Mouse (Mus musculus): ENCODE measurements around the gene Ebf4. TPM values are rescaled to one million over a fixed set of nuclear protein-coding genes. Genes with fewer than 3 reads are reported as not detected.

The Ebf4 gene
- polyA plus RNA-seq, 1 experiment from 2014 or later = 0.85 TPM

DNA sequence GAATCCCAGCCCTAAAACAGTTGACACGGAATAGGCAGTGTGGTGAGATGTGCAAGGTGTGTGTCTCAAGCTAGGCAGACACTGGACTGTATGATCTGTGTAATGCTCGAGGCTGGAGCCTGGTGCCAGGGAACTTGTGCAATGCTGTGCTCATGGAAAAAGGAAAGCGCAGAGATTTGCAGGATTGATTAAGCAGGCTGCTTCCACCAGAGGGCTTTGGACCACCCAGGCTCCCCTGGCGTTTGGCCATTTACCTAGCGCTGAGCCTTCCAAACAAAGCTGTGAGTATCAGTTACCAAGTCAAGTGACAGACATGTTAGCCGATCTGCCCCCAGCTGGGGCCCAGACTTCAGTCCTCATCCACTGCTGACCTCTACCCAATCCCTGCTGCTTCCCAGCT lies 113.2 kb downstream of the Ebf4 start:
- no peak for ATAC-seq
- Histone ChIP-seq H3K36me3 (ENCODE audit: control insufficient read depth, insufficient read depth) (no peaks in the 10 kb centered on the region), H3K4me3 (ENCODE audit: low read depth, low read length) (no peak overlapping the region), H3K27ac (ENCODE audit: low read depth, low read length) (no peak overlapping the region), H3K4me2 (replicated peaks; ENCODE audit: low read depth) (no peak overlapping the region), H3K27me3 (replicated peaks; ENCODE audit: control insufficient read depth, insufficient read depth, low read length) (no peaks in the 10 kb centered on the region), H3K9me3 (ENCODE audit: control insufficient read depth) (no peaks in the 10 kb centered on the region), H3K4me1 (replicated peaks; ENCODE audit: control insufficient read depth, insufficient read depth, low read length) (no peaks in the 10 kb centered on the region), H3K9ac (ENCODE audit: low read depth, low read length) (no peak overlapping the region)
- WGBS = 22% methylated on average over 6 of the region's 6 CpGs
- TF ChIP-seq CTCF (IDR thresholded peaks at IDR 0.05; ENCODE audit: low read depth) = peak; percentile 25; the same call in 1 of the 2 replicates

DNA sequence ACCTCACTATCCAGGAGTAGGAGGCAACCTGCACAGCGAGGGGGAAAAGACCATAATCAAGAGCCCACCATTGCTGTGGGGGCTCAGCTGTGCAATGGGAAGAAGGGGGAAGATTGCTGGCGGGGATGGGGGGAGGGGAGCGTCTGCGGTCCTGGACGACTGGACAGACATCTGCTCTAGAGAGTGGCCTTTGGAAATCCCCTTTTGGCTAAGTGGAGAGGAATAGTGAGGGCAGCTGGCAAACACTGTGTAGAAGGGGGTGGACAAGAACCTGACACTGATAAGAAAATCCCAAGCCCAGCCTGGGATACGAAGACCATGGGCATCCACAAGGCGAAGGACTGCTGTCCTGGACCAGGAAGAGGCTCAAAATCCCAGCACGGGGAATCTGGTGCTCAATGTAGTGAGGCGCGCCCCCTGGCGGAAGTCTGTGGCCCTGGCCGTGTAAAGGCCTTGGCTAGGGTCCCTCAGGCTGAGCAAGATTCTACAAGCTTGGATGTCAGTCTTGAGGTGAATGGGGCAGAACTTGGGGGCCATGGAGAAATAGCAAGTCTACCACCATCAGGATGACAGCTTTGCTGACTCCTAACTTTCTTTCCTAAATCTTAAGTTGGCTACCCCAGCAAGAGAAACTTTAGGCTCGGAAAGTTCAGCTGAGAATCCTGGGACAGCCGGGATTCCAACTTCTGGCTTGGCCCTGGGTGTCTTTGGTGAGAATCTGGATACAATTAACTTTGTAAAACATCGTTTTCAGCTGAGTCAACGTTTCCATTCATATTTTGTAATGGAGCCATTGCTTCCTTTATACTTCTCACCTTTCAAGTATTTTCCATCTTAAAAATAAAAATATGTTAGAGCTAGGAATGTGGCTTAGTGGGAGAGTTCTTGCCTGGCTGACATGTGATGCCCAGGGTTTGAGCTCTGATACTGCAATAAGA lies 116.9 kb downstream of the Ebf4 start:
- no peak overlapping the region for H3K9ac ChIP-seq (ENCODE audit: low read depth, low read length)
- WGBS = 37% methylated on average over 16 of the region's 16 CpGs
- H3K36me3 ChIP-seq (ENCODE audit: control insufficient read depth, insufficient read depth) = no peaks in the 10 kb centered on the region
- no peak overlapping the region for H3K4me3 ChIP-seq (ENCODE audit: low read depth, low read length)
- H3K4me1 ChIP-seq (replicated peaks; ENCODE audit: control insufficient read depth, insufficient read depth, low read length) = no peaks in the 10 kb centered on the region
- no peak overlapping the region for H3K27ac ChIP-seq (ENCODE audit: low read depth, low read length)
- TF ChIP-seq CTCF (IDR thresholded peaks at IDR 0.05; ENCODE audit: low read depth) = peak; percentile 93
- H3K9me3 ChIP-seq (ENCODE audit: control insufficient read depth) = no peaks in the 10 kb centered on the region
- H3K27me3 ChIP-seq (replicated peaks; ENCODE audit: control insufficient read depth, insufficient read depth, low read length) = no peaks in the 10 kb centered on the region
- H3K4me2 ChIP-seq (replicated peaks; ENCODE audit: low read depth) = no peak overlapping the region
- peak; percentile 63; the same call in 1 of the 2 replicates for ATAC-seq

DNA sequence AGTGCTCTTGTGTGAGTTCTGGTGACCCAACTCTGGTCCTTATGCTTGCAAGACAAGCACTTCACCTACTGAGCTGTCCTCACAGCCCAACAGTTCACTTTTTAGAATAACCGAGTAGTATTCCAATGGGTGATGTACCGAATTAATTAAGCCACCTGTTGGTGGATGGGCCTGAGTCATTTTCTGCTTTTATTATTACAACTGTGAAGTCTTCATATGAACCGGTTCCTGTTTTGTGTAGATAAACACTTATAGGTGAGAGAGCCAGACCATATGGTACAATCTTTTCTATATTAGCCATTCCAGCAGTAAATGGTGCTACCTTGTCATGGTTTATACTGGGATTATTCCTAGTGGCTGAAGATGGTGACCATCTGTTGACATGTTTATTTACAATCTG lies 117.8 kb downstream of the Ebf4 start:
- Histone ChIP-seq H3K36me3 (ENCODE audit: control insufficient read depth, insufficient read depth) (no peaks in the 10 kb centered on the region), H3K9me3 (ENCODE audit: control insufficient read depth) (no peaks in the 10 kb centered on the region), H3K4me1 (replicated peaks; ENCODE audit: control insufficient read depth, insufficient read depth, low read length) (no peaks in the 10 kb centered on the region), H3K27ac (ENCODE audit: low read depth, low read length) (no peak overlapping the region), H3K9ac (ENCODE audit: low read depth, low read length) (no peak overlapping the region), H3K4me2 (replicated peaks; ENCODE audit: low read depth) (no peak overlapping the region), H3K27me3 (replicated peaks; ENCODE audit: control insufficient read depth, insufficient read depth, low read length) (no peaks in the 10 kb centered on the region), H3K4me3 (ENCODE audit: low read depth, low read length) (no peak overlapping the region)
- TF ChIP-seq CTCF (IDR thresholded peaks at IDR 0.05; ENCODE audit: low read depth) = no peak
- 75% methylated on average over 3 of the region's 3 CpGs for WGBS
- no peak for ATAC-seq

DNA sequence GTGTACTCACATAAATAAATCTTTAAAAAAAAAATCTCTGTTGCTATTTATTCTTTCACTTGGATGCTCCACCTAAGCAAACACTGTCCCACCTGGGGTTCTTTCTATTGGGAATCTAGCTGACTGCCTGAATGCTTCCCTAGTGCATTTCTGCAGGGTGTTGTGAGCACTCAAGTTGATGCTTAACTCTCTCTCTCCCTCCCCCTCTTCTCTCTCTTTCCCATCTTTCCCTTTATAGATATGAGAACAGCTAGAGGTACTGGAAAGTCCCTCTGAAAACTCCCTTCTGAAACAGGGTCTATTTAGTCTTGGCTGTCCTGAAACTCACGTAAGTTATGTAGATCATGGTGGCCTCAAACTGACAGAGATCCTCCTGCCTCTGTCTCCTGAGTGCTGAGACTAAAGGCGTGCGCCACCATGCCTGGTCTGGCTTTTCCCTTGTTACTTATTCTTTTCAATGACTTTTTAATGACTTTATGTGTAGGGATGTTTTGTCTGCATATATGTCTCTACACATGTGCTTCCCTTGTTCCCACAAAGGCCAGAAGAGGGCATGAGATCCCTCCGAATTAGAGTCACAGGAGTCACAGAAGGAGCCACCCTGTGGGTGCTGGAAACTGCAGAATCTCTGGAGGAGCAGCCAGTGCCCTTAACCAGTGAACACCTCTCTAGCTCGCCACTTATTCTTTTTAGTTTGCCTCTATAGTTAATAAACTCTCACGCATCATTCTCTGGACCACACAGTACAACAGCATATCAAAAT lies 119.3 kb downstream of the Ebf4 start:
- peaks cover 6% of the 10 kb centered on the region; the same call in 1 of the 2 replicates for H3K36me3 ChIP-seq (ENCODE audit: control insufficient read depth, insufficient read depth)
- WGBS = 75% methylated on average over 6 of the region's 6 CpGs

More for the DNA sequence above, 119.3 kb downstream of the Ebf4 start:
- Histone ChIP-seq H3K4me3 (ENCODE audit: low read depth, low read length) (no peak overlapping the region), H3K9me3 (ENCODE audit: control insufficient read depth) (no peaks in the 10 kb centered on the region), H3K9ac (ENCODE audit: low read depth, low read length) (no peak overlapping the region), H3K27me3 (replicated peaks; ENCODE audit: control insufficient read depth, insufficient read depth, low read length) (no peaks in the 10 kb centered on the region), H3K4me1 (replicated peaks; ENCODE audit: control insufficient read depth, insufficient read depth, low read length) (no peaks in the 10 kb centered on the region), H3K27ac (ENCODE audit: low read depth, low read length) (no peak overlapping the region), H3K4me2 (replicated peaks; ENCODE audit: low read depth) (no peak overlapping the region)
- no peak for ATAC-seq
- TF ChIP-seq CTCF (IDR thresholded peaks at IDR 0.05; ENCODE audit: low read depth) = peak; percentile 38; the same call in 1 of the 2 replicates

Other genes with a start within 250 kb of the Ebf4 start
- not detected in 2 replicates for gene Tgm6, start 182.8 kb upstream of the Ebf4 start, polyA plus RNA-seq (2015; fragmentation: Nextera tagmentation; extraction: Ambion mirVana)
- gene Snrpb, start 115.8 kb upstream of the Ebf4 start, polyA plus RNA-seq (2015; fragmentation: Nextera tagmentation; extraction: Ambion mirVana) = 232 and 234 TPM in 2 replicates
- gene Tmc2, start 100.0 kb upstream of the Ebf4 start, polyA plus RNA-seq (2015; fragmentation: Nextera tagmentation; extraction: Ambion mirVana) = not detected in 2 replicates
- 66.5 and 75.1 TPM in 2 replicates for gene Nop56, start 20.7 kb upstream of the Ebf4 start, polyA plus RNA-seq (2015; fragmentation: Nextera tagmentation; extraction: Ambion mirVana)
- 142 and 148 TPM in 2 replicates for gene Idh3b, start 10.6 kb upstream of the Ebf4 start, polyA plus RNA-seq (2015; fragmentation: Nextera tagmentation; extraction: Ambion mirVana)
- gene Cpxm1, start 102.4 kb downstream of the Ebf4 start, polyA plus RNA-seq (2015; fragmentation: Nextera tagmentation; extraction: Ambion mirVana) = 5.2 and 7.8 TPM in 2 replicates
- not detected in 2 replicates for gene Gm28372, start 110.1 kb downstream of the Ebf4 start, polyA plus RNA-seq (2015; fragmentation: Nextera tagmentation; extraction: Ambion mirVana)
- gene 1700020A23Rik, start 110.1 kb downstream of the Ebf4 start, polyA plus RNA-seq (2015; fragmentation: Nextera tagmentation; extraction: Ambion mirVana) = not detected in 2 replicates
- gene Tmem239, start 111.3 kb downstream of the Ebf4 start, polyA plus RNA-seq (2015; fragmentation: Nextera tagmentation; extraction: Ambion mirVana) = not detected in 2 replicates
- 35.2 and 39.6 TPM in 2 replicates for gene Vps16, start 129.2 kb downstream of the Ebf4 start, polyA plus RNA-seq (2015; fragmentation: Nextera tagmentation; extraction: Ambion mirVana)
- 5.3 and 6.1 TPM in 2 replicates for gene Pced1a, start 129.5 kb downstream of the Ebf4 start, polyA plus RNA-seq (2015; fragmentation: Nextera tagmentation; extraction: Ambion mirVana)
- 27.4 and 28.2 TPM in 2 replicates for gene Ptpra, start 155.1 kb downstream of the Ebf4 start, polyA plus RNA-seq (2015; fragmentation: Nextera tagmentation; extraction: Ambion mirVana)

All from intestine, postnatal 0 days (tissue).